Mouse (Mus musculus): ENCODE measurements around the gene Slc41a2.

DNA sequence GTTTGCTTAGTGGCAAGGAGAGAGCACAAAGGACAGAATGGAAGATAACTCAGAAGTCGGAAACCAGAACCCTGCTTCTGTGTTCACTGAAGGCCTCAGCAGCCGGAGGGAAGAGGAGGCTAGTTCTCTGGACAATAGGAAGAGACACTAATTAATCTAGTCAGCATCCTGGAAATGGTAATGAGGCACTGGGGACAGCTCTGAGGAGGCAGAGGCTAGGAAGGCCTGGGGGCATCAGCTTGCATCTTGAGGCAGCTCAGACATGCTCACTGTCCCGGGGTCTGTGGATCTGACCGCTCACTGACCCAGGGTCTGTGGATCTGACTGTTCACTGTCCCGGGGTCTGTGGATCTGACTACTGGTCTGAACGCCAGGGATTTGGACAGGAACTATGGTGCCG, 92.0 kb downstream of the Slc41a2 start:
- TF ChIP-seq EP300 (IDR thresholded peaks at IDR 0.05; ENCODE audit: insufficient read depth, low read depth, low read length) (no peak), POLR2A (IDR thresholded peaks at IDR 0.05; ENCODE audit: insufficient read depth, low read length) (no peak), CTCF (IDR thresholded peaks at IDR 0.05; ENCODE audit: low read depth, low read length) (no peak)

Data from ES-Bruce4 (cell line).